Mouse (Mus musculus): Measurements from ENCODE around the gene Hoxd1.

Gene Hoxd1

GRCm38 (mm10) chr2:74731055-74731454, 31.7 kb upstream of the Hoxd1 start:
- in situ Hi-C loops (cut with MboI; ENCODE audit: low pct_unique_long_range_greater_than_20kb in 1 of 2, low sequenced_read_pairs in 2 of 2, unreplicated experiment in 1 of 2): loop anchor here in 1 of 2 experiments (10.0 kb wide), 1 partner anchor 46 kb away; no protein-coding TSS in a partner anchor

DNA sequence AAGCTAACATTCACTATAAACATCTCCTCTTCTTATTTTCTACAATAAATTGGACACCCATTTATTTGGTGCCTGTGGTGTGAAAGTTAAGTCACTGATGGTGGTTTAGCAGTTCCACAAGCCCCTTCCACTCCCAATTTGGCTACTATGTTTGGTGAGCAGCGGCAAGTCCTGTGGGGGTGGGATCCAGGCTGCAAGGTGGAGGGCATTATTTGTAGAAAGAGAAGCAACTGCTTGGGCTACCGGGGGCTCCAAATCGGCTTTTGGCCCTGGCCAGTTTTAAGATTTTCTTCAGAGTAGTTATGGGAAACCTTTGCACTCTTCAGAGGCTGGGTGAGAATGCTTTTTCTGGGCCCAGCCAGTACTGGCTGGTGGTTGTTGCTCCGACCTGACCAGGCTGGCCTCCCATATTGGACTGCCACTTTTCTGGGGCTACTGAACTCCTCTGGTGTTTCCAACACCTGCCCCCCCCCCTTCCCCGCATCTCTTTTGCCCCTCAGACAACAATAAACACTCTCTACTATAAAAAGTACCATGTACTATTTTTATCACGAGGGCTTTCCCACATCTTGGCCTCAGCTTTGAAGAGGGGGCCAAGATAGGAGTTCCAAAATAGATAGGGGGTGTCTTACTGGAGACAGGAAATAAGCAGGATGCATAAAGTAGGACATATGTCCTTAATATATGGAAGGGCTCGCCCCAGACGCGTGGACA, 30.8 kb upstream of the Hoxd1 start:
- in situ Hi-C loops (cut with MboI; ENCODE audit: low pct_unique_long_range_greater_than_20kb in 1 of 2, low sequenced_read_pairs in 2 of 2, unreplicated experiment in 1 of 2): loop anchor here in 1 of 2 experiments (10.0 kb wide), 1 partner anchor 47 kb away; no protein-coding TSS in a partner anchor

DNA sequence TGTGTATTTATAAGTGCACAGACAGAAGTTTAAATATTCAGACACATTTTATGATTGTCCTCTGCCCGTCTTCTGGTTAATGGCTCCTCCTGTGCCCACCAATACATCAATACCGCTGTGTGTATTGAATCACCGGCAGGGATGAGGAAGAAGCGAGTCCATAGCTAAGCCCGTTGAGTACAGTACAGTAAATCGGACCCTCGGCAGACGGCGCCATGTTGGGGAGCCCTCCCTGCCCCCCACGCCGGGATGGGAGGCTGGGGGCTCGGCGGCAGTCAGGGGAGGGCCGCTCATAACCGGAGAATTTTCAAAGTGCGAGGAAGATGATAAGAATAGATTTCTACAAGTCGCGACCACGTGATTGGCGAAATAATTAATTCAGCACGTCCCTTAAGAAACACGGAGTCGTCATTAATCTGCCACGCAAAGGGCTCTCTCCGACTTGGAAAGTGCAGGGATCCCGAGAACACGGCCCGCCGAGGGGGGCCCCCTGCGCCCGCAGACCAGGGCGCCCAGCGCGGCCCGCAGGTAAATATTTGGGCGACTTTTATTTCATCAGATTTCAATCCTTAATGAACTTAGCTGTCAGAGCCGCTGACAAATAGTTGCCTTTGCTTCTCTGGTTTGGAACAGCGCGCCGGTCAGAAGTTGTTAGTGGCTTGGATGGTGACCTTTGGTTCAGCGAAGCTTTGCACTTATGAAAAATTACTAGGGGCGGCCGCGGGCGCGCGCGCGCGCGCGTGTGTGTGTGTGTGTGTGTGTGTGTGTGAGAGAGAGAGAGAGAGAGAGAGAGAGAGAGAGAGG, 30.1 kb upstream of the Hoxd1 start:
- in situ Hi-C loops (cut with MboI; ENCODE audit: low pct_unique_long_range_greater_than_20kb in 1 of 2, low sequenced_read_pairs in 2 of 2, unreplicated experiment in 1 of 2): loop anchor here in 1 of 2 experiments (10.0 kb wide), 1 partner anchor 48 kb away; no protein-coding TSS in a partner anchor

- in situ Hi-C loops (cut with MboI; ENCODE audit: low pct_unique_long_range_greater_than_20kb in 1 of 2, low sequenced_read_pairs in 2 of 2, unreplicated experiment in 1 of 2): loop anchor here in 1 of 2 experiments (10.0 kb wide), 1 partner anchor 48 kb away; no protein-coding TSS in a partner anchor
Observed at GRCm38 (mm10) chr2:74733317-74733661, 29.5 kb upstream of the Hoxd1 start.

DNA sequence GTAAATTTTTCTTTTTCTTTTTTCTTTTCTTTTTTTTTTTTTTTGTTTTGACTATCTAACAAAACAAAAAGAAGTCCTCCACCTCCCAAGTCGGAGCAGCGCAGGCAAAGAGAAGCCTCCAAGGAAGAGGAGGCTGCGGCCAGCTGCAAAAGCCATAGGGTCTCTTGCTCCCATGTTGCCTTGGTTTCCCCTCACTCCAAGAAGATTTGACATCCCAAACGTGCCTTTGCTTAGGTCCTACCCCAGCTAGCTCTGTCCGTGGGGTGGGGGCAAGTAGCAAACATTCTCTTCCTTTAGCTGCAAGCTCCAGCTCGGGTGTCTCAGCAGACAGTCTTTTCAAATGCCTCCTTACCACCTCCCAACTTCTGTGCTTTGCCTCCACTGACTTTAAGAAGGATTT, 29.0 kb upstream of the Hoxd1 start:
- in situ Hi-C loops (cut with MboI; ENCODE audit: low pct_unique_long_range_greater_than_20kb in 1 of 2, low sequenced_read_pairs in 2 of 2, unreplicated experiment in 1 of 2): loop anchor here in 1 of 2 experiments (10.0 kb wide), 1 partner anchor 49 kb away; no protein-coding TSS in a partner anchor

GRCm38 (mm10) chr2:74734451-74734850, 28.3 kb upstream of the Hoxd1 start:
- in situ Hi-C loops (cut with MboI; ENCODE audit: low pct_unique_long_range_greater_than_20kb in 1 of 2, low sequenced_read_pairs in 2 of 2, unreplicated experiment in 1 of 2): loop anchor here in 1 of 2 experiments (10.0 kb wide), 1 partner anchor 50 kb away; no protein-coding TSS in a partner anchor

GRCm38 (mm10) chr2:74734996-74735811, 27.6 kb upstream of the Hoxd1 start:
- in situ Hi-C loops (cut with MboI; ENCODE audit: low pct_unique_long_range_greater_than_20kb in 1 of 2, low sequenced_read_pairs in 2 of 2, unreplicated experiment in 1 of 2): loop anchor here in 1 of 2 experiments (5.0 to 10.0 kb wide), 2 partner anchors 33 to 50 kb away; partner anchors contain the start of gene Hoxd8

GRCm38 (mm10) chr2:74735851-74736687, 26.7 kb upstream of the Hoxd1 start:
- in situ Hi-C loops (cut with MboI; ENCODE audit: low pct_unique_long_range_greater_than_20kb in 1 of 2, low sequenced_read_pairs in 2 of 2, unreplicated experiment in 1 of 2): loop anchor here in 1 of 2 experiments (5.0 to 10.0 kb wide), 2 partner anchors 34 to 51 kb away; partner anchors contain the start of gene Hoxd8

DNA sequence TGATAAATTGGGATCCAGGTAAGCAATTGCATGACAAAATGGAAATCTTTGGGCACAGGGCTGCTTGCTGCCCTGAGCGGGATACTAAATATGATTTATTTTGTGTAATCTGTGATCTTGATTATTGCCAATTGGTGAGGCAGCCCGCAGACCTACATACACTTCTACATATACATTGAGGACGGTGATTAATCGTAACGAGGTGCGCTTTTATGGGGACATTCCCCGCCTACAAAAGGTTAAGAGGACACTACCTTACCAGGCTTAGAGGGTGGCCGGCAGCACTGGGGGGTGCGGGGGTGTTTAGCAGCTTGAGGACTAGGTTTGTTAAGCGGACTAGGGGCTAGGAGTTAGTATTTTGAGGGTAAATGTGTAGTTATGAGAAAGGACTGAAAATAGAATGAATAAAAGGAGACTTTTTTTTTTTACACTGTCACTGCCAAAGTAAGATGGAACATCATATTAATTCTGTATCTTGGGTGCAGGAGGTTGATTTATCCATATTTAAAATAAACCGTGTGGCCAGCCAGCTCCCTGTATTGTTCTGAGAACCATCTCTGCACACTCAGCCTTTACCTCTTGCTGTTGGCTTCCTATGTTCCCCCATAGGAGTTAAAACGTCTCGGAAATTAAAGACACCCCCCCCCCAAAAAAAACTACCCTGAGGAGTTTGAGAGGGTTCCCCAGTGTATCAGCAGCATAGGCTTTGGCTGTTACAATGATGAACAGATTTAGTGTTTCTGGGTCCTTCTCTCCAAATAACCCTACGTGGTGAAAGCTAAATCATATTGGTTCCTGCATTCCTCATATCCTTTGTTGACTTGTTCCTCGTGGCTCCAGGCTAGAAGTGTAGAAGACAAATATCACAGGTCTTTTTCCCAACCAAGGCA, 25.8 kb upstream of the Hoxd1 start:
- in situ Hi-C loops (cut with MboI; ENCODE audit: low pct_unique_long_range_greater_than_20kb in 1 of 2, low sequenced_read_pairs in 2 of 2, unreplicated experiment in 1 of 2): loop anchor here in 1 of 2 experiments (5.0 to 10.0 kb wide), 2 partner anchors 35 to 52 kb away; partner anchors contain the start of gene Hoxd8

DNA sequence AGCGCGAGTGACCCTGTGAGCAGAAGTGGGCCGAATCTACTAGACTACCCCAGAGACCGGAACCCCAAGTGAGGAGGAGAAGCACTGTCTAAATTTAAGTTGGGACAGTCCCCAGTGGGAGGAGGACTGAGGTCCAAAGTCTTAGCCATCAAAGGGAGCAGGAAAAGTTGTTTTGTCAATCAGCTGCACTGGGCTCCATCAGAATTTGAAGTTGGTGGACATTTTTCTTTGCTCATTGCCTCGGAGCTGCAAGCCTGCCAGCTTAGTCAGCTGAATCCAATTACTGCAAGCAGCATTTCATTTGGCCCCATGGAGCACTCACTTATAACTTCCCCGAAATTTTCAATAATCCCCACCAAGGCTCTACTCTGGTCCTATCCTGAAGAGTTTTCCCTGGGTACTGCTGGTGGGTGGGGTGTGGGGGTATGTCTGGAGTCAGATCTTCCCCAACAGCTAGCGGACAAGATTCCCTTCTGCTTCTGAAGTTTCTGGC, 25.2 kb upstream of the Hoxd1 start:
- in situ Hi-C loops (cut with MboI; ENCODE audit: low pct_unique_long_range_greater_than_20kb in 1 of 2, low sequenced_read_pairs in 2 of 2, unreplicated experiment in 1 of 2): loop anchor here in 1 of 2 experiments (5.0 to 10.0 kb wide), 2 partner anchors 35 to 53 kb away; partner anchors contain the start of gene Hoxd8

- in situ Hi-C loops (cut with MboI; ENCODE audit: low pct_unique_long_range_greater_than_20kb in 1 of 2, low sequenced_read_pairs in 2 of 2, unreplicated experiment in 1 of 2): loop anchor here in 1 of 2 experiments (5.0 to 10.0 kb wide), 2 partner anchors 37 to 54 kb away; partner anchors contain the start of gene Hoxd8
Observed at GRCm38 (mm10) chr2:74738623-74739475, 23.9 kb upstream of the Hoxd1 start.

DNA sequence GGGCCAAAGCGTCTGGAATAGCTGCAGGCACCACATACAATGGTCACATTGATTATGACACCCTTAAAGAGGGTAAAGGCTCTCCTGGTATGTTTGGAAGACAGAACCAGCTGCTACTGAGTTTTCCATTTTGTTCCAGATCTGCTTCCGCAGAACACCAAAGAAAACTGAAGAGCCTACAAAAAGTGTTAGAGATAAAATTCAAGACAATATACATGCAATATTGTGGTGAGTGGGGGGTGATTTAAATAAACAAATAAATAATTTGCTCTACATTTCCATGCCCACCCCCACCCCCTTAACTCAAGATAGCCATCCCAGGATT, 23.3 kb upstream of the Hoxd1 start:
- in situ Hi-C loops (cut with MboI; ENCODE audit: low pct_unique_long_range_greater_than_20kb in 1 of 2, low sequenced_read_pairs in 2 of 2, unreplicated experiment in 1 of 2): loop anchor here in 1 of 2 experiments (5.0 to 10.0 kb wide), 2 partner anchors 37 to 55 kb away; partner anchors contain the start of gene Hoxd8

DNA sequence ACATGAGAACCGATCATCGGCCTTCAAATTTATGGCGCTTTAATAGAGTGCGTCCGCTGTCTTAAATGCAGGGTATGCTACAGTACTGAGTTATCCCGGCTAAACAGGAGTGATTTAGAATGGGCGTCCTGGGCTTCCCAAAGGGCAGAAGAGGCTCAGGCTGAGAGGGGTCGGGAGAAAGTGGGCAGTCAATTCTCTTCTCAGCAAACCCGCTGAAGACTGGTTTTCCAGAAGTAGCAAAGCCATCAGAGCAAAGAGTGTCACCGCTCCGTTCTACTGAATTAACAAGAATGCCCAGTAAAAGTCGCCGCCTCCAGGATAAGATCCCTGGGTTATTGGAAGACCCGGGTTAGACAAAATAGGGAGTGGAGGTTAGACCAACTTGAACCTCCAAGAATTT, 22.9 kb upstream of the Hoxd1 start:
- in situ Hi-C loops (cut with MboI; ENCODE audit: low pct_unique_long_range_greater_than_20kb in 1 of 2, low sequenced_read_pairs in 2 of 2, unreplicated experiment in 1 of 2): loop anchor here in 1 of 2 experiments (5.0 to 10.0 kb wide), 2 partner anchors 38 to 55 kb away; partner anchors contain the start of gene Hoxd8

DNA sequence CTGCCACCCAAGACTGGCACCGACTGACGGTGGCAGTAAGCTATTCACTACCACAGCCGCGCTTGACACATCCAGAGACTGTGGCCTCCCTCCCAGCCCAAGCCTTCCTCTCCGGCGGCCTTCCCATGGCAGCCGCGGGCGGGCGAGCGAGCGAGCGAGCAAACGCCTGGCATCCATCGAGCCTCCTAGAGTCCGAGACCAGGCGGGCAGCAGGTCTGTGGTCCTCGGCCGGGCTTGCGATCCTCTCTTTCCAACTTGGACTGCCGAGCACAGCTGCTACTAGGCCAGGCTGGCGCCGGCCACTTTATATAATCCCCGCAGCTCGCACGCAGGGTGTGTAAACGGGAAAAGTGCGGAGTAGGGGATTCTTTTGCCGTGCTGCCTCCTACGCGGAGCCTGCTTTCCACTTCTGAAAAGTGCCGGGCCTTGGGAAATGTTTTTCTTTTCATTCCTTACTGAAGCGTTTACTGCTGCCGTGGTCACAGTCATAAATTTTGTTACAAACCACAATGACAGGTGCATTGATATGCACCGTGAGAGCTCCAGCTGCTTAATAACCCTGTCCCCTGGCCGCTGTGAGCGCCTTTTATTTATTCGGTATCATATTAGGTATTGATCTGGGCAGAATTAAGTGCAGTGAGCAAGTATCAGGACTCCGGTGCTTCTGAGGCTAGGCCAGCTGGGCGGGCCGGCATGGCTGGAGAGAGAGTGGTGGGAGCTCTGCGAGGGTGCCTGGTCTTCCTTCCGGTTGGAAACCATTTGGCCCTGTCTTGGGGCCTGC, 22.3 kb upstream of the Hoxd1 start:
- in situ Hi-C loops (cut with MboI; ENCODE audit: low pct_unique_long_range_greater_than_20kb in 1 of 2, low sequenced_read_pairs in 2 of 2, unreplicated experiment in 1 of 2): no loop called here
